Mouse (Mus musculus): ENCODE measurements at regions not wholly inside any gene's neighbourhood (a gene's known extent, or its start where the extent isn't known, plus 50 kb on each side); places are given as distances from the start of the nearest gene placed in this dataset.
A peak's percentile ranks its signal among the peaks of the same experiment; 100 is the strongest.

DNA sequence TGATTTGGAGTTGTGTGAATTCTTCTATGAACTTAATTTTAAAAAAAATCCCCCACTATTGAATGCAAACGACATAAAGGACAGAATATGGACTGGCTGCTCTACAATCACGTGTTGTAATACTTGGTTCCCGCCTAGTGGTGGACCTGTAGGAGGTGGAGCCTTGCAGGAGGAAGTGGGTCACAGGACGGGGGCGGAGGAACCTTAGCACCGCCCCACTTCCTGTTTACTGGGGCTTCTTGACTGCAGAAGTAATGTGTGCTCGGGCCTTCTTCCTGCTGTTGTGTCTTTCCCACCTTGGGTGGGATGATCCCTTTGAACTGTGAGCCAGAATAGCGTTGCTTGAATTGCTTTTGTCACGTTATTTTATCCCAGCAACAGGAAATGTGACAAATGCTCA is 52.2 kb upstream of the Tmem108 start:
- DNase-seq (ENCODE audit: low read depth, low spot score): peak; percentile 32

DNA sequence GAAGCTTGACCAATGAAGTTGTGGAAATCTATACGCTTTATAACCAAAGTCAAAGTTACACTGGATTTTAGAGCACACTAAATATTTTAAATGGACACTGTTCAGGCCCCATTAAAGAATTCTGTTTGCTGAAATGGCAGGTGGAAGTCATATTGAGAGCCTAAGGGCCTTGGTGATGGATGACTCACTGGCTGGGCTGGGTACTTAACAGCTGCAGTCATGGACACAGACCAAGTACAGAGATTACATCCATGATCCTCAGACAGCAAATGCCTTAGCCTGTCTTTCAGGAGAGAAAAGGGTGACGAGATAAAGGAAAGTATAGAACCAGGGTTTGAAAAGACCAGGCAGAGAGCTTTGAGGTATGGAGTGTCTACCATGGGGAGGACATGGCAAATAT is 57.4 kb upstream of the Tmem108 start:
- no peak for DNase-seq (ENCODE audit: low read depth, low spot score)

DNA sequence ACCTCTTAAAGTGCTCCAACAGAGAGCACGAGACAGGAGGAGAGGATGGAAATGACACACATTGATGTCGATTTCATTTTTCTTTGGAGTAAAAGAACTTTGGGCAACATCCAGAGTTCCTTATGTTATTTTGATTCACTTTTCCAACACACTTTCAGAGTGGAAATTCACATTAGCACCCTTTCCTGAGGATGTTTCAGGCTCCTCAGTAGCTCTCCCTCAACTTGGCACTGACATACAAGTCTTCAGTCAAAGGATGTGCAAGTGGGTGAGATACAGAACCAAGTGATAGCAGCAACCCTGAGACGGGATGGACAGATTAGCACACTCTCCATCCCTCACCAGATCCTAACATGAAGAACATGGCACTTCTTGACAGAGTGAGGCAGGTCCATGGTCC is 60.0 kb upstream of the Tmem108 start:
- DNase-seq (ENCODE audit: low read depth, low spot score): no peak

DNA sequence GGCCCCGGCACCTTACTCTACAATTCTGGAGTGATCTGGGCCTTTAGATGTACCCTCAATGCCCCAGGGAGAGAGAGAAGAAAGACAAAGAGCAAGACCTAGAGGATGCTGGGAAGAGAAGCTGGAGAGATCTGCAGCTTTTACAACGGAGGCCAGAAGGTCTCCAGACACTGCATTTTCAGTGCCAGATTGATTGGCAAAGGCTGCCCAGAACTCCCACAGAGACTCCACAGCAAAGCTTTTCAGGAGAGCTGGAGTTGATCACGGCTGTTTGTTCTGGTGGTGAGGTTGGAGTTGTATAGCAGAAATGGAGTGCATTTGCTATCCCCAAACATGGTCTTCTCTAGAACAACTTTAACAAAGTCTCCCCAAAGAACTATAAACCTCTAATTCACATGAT is 61.9 kb upstream of the Tmem108 start:
- no peak for DNase-seq (ENCODE audit: low read depth, low spot score)

DNA sequence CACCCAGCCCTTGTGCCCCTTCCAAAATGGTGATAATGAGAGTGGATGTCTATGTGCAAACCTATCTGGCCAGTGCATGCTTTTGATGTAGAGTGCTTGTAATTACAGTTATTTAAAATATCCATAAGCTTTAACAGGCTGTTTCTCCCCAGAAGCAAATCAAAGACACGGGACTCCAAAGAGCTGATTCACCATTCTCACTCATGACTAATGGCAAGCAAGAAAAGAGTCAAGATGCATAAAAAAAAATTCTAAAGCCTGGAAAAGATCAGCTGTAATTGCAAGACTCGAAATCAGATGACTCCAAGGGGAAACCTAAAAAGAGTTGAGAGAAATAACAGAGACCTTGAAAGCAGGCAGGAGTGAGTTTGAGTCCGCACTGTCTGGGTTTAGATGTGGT is 79.6 kb upstream of the Tmem108 start:
- DNase-seq (ENCODE audit: low read depth, low spot score): no peak

DNA sequence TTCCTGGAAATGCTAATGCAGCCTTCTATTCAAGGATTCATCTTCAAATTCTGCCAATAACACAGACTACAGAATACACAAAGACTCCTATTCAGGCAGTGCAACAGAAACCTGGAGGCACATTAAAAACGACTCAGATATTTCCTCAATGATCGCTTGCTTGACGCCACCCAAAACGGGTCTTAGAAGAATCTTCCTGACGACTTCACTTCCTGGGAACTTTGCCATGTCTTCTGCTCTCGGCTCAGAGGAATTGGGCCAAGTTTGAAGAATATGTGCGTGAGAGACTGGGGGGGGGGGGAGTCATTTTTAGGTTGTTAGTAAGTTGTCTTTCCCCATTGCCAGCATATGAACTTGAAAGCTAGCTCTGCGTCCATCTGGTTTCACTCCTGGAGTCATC is 82.2 kb upstream of the Tmem108 start:
- no peak for DNase-seq (ENCODE audit: low read depth, low spot score)

DNA sequence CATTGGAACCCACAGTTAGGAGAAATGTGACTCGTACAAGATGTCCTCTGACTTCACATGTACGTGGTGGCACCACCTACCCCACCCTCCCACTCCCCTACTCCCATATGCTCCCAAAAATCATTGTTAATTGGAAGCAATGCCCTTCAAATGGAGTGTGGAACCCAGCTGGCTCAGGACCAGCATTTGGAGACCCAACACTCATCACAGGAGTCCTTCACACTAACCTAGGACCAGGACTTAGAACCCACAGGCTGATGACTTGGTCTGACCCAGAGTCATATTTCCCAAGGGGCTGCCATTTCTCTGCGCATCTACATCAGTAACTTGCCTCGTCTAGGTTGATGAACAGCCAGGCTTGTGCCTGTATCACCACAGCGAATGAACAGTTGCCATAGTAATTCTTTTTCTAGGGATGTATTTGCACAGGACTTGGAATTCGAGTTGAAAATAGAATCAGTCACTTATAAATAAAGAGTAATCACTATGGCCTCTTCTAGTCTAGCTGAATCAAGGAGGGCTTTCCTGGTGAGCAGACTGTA is 84.3 kb upstream of the Tmem108 start:
- no peak for DNase-seq (ENCODE audit: low read depth, low spot score)

DNA sequence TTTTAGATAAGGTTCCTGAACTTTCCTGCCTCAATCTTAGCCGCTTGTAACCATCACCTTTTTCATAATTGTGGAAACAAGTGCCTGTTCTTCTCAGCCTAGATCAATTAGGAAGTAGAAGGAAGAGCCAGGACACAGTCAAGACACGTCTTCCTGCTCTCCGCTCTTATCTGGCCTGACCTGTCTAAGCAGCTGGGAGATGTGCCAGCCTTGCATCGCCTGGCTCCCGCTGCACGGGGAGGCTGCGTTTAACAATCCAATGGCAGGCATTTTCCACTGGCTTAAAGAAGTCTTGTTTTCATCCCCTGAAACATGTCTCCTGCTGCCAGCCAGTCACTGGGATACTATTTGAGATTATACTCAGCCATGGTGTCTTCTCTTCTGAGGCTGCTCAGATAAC is 86.3 kb upstream of the Tmem108 start:
- DNase-seq (ENCODE audit: low read depth, low spot score): no peak

DNA sequence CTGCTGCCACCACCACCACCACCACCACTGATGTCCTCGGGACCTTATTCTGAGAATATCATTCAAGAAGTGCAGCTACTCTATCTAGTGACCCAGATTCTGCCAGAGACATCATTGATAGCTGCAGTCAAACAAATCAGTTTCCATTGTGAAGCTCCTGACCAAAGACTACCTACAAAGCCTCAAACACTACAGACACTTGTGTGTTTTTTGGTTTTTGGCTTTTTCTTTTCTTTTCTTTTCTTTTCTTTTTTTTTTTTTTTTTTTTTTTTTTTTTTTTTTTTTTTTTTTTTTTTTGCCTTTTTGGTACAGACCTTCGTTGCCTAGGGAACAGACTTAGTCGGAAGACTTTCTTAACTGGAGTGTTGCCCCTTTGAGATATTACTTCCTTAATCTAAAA is 87.4 kb upstream of the Tmem108 start:
- DNase-seq (ENCODE audit: low read depth, low spot score): no peak

DNA sequence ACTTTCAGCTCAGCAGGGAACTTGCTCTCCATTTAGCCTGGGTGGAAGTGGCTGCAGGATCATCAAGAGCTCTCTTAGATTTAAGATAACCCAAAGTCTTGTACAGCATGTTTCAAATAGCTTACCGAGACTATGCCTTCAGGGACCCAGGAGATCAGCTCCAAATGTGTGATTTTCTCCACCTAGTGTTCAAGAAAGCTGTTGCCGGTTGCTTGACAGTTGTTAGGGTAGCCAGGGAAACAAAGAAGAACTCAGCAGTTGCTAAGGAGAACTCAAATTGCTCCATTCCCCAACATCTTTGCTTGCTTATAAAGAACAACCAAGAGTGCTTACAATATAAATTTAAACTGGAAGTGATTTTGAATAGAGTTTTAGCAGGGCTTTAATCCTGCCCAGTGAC is 91.1 kb upstream of the Tmem108 start:
- no peak for DNase-seq (ENCODE audit: low read depth, low spot score)

DNA sequence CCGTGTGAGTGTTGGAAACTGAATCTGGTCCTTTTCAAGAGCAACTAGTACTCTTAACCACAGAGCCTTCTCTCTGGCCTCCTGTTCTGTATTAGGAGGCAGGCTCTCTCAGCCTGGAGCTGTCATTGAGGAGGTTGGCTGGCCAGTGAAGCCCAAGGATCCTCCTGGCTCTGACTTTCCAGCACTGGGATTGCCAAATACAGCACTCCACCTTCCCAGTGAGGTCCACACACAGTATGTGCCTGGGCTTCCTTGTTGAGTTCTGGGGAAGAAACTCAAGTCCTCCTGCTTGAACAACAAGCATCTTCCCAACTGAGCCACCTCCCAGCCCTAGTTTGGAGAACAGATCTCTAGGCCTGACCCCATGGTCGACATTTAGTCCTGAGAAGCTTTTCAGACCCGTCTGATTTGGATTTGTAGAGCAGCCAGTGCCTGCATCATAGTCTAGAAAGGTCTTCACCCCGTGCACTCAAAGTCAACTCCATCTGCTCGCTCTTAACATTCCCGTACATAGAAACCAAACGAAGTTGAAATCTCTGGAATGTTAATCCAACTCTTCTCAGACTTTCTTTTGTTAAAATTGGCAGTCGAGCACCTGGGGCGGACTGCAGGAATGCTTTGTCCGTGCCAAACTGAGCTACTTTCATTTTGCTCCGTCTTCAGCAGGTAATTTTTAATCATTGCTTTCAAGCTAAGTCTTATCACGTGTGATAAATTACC is 99.2 kb upstream of the Tmem108 start:
- DNase-seq (ENCODE audit: low read depth, low spot score): no peak

DNA sequence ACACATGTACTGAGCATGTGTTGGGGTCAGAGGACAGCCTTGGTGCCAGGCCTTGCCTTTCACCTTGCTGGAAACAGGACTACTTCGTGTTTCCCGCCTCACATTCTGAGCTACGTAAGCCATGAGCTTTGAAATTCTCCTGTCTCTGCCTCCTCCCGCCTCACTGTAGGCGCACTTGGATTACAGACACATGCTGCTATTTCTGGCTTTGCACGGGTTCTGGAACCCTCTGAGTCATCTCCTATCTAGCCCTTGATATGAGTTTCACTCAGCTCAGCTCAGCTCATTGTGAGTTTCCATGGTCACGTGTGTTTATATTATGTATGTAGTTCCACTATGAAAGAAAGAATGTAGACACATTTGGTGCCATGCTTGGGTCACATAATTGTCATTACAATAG is 100.9 kb upstream of the Tmem108 start:
- DNase-seq (ENCODE audit: low read depth, low spot score): no peak

DNA sequence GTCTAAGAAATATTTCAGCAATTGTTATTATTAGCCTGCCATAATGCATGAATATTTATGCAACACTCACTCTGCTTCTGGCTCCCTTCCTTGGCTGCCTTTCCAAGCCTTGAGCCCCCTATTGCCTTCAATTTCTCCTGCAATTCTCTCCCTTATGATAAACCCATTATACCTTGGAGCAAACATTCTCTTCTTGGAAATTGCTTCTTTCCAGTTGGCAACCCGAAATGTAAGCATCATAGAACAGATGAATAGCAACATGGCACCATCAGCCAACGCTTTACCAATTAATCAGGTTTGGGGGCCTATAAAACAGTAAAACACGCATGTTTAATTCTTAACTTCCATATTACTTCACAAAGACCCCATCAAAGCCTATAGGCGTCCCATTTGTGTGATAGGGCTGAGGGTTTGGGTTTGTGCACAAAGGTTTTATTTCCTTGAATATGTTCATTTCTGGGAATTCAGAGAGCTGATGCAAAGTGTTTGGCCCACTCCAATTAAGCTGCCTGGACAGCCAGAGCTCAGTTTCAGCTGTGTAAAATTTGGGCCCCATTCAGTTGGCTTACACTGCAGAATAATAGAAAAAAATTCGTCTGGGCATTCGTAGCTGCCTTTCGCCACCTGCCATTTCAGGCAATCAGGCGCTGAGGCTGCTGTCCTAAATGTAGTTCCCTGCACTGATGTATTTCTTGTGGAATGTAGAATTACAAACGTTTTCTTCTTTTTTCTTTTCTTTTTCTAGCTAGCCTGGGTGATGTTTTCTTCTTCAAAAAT is 106.0 kb upstream of the Tmem108 start:
- DNase-seq (ENCODE audit: low read depth, low spot score): no peak

DNA sequence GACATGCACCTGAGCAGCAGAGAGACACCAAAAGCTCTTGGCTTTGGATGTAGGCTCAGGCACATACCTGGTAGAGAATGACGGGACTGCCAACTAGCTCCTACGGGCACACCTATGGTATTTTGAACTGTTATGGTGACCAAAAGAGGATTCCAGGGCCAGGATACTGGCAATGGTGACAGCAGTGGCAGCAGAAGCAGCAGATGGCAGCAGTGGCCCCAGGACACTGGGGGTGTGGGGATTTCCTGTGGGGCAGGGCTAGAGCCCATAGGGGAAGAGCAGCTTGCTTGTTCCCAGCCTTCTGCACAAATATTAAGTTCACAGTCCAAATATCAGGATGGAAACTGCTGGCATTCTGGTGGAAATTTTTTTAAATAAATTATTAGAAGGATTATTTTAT is 107.6 kb upstream of the Tmem108 start:
- no peak for DNase-seq (ENCODE audit: low read depth, low spot score)

DNA sequence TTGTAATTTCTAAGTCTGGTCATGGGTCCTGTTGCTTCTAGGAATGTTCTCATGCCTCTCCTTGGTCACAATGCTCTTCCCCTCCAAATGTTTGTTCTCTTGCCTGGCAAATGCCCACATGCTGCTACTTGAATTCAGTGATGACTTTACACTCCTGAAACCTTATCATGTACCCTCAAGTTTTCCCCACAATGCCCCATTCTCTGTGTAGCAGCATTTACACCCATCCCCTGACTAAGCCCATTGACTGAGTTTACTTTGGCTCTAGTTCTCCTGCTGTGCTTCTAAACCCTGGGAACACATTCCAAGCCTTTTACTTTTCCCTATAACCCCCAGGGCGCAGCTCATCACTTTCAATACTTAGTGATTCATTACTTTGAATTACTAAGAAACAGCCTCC is 110.5 kb upstream of the Tmem108 start:
- no peak for DNase-seq (ENCODE audit: low read depth, low spot score)

DNA sequence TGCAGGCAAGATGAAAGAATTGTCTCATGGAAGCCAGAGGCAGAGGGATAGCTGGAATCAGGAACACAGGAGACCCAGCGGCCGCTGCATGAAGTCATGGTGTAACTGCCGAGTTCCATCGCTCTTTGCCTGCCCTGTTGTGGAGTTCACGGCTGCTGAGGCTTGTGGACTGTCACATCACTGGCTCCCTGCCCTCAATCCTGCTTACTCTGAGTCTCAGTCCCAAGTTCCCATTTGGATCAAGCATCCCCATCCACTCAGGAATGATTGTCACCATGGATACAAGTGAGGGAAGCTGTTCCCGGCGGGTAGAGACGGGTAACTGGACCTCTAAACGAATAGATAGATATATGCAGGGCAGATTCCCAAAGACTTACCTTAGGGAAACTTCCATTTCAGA is 112.2 kb upstream of the Tmem108 start:
- no peak for DNase-seq (ENCODE audit: low read depth, low spot score)

DNA sequence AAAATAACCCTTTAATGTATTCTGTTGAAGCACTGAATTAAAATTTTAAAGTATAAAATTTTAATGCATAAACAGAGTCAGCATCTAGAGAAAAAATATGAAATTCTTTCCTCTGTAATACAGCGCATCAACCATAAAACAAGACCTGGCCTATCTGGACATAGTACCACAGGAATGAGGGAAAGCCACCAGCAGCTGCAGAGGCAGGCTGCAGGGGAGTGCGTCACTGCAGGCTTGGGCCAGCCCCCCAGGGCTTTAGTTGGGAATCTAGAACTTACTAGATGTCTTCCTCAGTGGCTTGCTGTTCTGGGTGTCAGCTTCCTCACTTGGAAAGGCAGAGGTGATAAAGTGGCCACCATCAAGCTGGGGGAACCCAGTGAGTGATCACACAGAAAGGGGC is 116.2 kb upstream of the Tmem108 start:
- no peak for DNase-seq (ENCODE audit: low read depth, low spot score)

DNA sequence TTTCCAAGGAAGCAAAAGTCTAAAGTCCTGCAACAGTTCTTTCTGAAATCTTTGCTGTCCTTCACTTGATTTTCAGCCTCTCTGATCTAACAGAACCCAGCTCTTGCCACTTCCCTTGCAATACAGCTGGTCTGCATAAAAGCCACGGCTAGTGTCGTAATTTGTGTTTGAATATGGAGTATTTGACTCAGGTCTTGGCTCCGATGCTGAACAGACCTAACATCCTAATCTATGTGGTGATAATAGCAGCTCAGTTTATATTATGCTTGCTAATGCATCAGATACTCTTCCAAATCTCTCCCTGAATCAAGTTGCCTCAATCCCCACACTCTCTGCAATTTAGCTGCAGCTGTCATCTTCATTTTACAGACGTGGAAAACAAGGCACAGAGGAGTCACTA is 109.5 kb upstream of the Nphp3 start:
- no peak for DNase-seq (ENCODE audit: low read depth, low spot score)

DNA sequence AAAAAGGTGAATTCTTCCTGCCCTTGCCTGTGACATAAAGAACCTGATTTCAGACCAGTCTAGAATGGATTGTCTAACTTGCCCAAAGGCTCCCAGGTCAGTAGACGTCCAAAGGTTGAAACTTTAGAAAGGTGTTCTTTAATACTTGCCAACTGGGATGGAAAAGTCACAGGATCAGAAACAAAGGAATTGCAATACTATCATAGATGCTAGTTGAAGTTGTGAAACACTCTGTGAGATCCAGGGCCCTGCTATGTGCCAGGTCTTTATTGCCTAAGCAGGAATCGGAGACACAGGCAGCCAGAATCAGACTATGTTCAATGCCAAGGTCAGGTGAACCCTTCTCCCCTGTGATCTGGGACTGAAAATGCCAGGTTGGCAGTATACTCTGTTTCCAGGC is 108.0 kb upstream of the Nphp3 start:
- DNase-seq (ENCODE audit: low read depth, low spot score): no peak

DNA sequence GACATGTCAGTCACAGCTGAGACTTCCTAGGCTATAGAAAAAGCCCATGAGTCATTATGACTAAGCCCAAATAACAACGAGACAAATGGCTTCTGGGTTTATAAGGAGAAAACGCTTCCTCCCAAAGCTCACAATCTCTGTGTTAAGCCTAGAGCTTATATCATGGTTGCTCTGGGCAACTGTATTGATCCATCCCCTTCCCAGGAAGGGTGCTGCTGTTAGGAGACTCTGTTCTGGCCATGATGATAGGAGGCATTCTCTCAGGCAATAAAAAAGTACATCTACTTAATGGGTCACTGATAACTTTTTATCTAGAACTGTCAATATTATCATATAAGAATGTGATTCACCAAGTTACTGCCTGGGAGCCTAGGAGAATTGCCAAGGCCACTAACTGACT is 103.0 kb upstream of the Nphp3 start:
- DNase-seq (ENCODE audit: low read depth, low spot score): no peak

DNA sequence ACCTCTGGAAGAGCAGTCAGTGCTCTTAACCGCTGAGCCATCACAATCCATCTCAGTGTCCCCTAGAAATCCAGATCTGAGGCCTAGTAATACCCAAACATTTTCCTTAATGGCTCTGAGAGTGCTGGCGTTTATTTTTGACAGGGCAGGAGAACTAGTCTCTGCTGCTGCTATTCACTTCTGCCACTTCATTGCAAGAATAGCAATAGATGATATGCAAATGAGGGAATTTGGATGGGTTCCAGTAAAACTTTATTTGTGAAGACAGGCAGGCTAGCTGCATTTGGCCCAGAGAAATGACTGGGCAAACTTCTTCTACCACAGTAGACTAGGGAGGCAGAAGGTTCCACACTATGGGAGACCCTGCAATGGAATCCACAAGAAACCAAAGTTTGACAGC is 91.0 kb upstream of the Nphp3 start:
- peak; percentile 26 for DNase-seq (ENCODE audit: low read depth, low spot score)

DNA sequence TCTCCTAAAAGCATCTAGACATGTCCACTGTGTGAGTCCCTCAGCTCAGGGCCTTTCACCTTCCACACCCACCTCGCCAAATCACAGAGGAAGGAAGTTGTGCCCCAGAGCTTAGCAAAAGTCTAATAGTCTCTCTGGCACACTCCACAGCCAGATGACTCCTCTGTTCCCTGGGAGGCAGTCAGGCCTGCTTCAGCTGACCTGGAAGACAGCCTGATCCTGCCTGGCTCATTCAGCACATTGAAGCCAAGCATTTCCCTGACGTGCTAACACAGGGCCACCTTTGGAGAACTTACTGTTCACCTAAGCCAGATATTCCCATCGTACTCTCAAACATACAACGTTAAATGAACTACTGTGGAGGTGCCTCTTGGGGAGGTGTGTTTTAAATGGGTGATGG is 87.2 kb upstream of the Nphp3 start:
- DNase-seq (ENCODE audit: low read depth, low spot score): no peak

DNA sequence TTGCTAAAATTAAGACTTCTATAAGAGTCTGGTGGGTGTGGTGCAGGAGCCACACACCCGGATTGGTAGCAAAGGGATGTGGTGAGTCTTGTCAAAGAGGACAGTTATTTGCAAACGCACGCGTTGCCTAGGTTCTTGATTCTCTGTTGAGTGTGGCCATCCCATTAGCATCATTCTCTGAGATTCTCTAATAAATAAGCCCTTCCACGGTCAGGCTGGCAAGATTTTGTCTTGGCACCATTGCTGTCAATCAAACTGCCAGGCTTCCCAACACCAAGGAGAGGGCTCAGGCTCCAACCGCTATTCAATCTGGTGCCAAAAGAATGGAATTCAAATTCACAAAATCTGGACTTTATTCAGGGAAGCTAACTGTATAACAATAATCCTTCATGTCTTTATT is 84.6 kb upstream of the Nphp3 start:
- DNase-seq (ENCODE audit: low read depth, low spot score): no peak
